Mouse (Mus musculus) common myeloid progenitor, adult 5-6 weeks (primary cell): ENCODE measurements around the gene Egfem1. TPM values are rescaled to one million over a fixed set of nuclear protein-coding genes. Genes with fewer than 3 reads are reported as not detected.

Source experiments
- ATAC-seq: replicated peaks from 2 replicates; pipeline ENCODE4 v1.8.0; 2016; ENCODE audit warnings: low read depth, mild to moderate bottlenecking, moderate TSS enrichment, inconsistent platforms; ENCODE audit not compliant: poor library complexity, severe bottlenecking
- total RNA-seq: library from RNA; stranded (forward); fragments of 200-1000, 187-1606 nt; gene quantifications from 2 replicates; pipeline ENCODE4 v1.2.3, GENCODE M21; 2017

Egfem1 gene
- total RNA-seq, 1 experiment from 2014 or later: not detected

DNA sequence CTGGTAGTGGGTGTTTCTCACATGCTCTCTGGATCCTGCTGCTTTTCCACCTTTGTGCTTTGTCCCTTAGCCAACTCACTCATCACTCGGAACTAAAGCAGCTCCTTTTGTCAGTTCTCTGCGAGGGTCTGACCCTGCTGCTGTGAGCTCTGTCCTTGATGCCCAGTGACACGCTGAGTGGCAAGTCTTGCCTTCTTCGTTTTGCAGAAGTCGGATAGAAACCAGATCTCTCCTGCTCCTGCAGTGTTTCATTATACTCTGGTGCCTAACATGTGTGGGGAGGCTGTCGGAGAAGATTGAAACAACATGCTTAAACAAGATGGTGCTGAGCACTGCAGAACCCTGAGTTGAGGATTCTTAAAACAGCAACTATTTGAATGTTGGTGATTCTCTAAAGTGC is 652.4 kb downstream of the Egfem1 start:
- no peak for ATAC-seq

DNA sequence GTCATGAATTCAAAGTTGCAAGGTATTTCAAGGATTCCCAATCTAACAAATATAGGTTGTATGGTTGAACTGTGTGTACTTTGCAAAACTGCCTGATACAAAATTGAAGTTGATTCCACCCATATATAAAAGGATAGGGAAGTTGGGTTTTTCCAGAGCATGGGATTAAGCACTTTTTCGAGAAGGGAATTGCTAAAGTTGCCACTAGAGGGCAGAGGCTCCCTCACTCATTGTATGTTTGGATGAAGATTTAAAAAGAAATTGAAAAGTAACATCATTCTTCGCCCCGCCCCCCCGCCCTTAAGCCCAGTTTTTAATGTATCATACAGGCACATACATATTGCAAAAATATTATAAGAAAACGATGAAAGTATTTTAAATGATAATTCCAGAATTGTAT is 657.5 kb downstream of the Egfem1 start:
- ATAC-seq: no peak

Other genes with a start within 250 kb of the Egfem1 start
- gene Gm1527, start 189.4 kb upstream of the Egfem1 start, total RNA-seq: not detected in 2 replicates